Mouse (Mus musculus): Measurements from ENCODE around the gene Cdh9. TPM values are rescaled to one million over a fixed set of nuclear protein-coding genes. Genes with fewer than 3 reads are reported as not detected.

The Cdh9 gene
- total RNA-seq (2014; fragmentation: Nextera tagmentation) (not detected in 2 replicates), total RNA-seq (2017) (not detected in 2 replicates)

DNA sequence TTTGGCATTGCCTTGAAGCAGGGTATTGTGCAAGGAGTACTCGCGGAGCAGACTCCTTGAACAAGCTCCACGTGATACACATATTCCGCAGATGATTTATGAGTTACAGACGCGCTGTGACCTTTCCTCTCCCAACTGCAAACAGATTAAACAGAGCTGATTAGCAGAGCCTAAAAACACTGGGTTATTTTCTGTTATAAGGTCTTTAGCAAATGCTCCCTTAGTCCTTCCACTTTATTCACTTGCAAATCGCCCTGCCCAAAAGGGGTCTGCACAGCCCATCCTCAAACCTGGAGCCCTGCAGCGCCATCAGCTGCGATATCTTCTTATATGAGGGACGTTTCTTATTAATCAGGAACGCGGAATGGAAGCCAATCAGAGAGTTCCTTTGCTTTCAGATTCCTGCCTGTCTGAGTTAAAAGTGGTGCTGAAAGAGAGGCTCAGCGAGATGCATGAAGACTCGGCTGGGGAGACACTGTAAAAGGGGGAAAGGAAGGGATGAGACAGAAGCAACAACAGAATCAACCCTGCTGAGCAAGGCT, at the start of gene Cdh9:
TSS of gene Cdh9 (plus strand) at position 287 of the 542 bp plus-strand sequence.
- ATAC-seq (replicated peaks; ENCODE audit: poor library complexity, severe bottlenecking): no peak

DNA sequence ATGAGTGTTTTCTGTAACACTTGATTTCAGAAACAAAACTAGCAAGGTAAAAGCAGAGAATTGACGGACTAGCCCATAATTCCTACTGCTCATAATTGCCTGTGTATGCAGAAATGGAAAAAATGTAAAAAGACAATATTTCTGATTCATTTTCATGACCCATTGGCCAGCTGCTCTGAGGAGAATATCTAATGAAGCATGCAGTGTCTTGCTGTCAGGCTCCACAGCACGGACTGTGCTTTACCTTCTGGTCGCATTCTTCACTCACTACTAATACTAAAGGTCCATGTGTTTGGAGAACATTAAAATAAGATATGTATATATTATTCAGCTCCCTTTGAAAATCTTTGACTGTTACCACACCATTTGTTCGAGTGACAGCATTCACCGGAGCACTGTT, 49.5 kb upstream of the Cdh9 start:
- ATAC-seq (replicated peaks; ENCODE audit: poor library complexity, severe bottlenecking): no peak

DNA sequence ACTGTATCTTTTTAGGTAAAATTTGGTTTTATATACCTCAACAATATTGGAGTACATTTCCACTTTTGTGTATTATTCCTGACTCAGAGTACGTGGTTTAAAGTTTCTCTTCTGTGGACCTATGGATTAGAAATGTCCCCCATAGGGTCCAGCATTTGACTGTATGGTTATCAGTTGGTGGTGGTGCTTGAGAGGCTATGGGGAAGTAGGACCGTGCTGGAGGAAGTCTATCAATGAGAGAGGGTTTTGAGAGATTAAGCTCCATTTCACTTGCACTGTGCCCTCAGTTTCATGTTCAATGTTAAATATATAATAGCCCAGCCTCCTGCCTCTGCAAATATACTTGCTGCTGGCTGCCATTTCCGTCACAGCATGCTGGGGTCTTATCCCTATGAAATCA, 28.7 kb upstream of the Cdh9 start:
- no peak for ATAC-seq (replicated peaks; ENCODE audit: poor library complexity, severe bottlenecking)

DNA sequence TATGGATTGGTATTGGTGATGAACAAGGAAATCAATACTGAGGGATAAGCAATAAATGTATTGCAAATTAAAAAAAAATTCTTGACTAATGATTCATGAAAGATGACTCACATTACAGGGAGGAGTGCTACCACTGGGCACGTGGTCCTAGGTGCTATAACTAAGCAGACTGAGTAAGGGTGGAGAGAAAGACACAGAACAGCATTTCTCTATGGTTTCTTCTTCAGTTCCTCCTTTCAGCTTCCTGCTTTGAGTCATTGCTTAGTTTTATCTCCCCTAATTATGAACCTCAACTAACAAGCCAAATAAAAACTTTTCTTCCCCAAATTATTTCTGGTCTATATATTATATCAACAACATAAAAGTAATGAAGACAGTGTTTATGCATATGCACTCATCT, 26.2 kb upstream of the Cdh9 start:
- no peak for ATAC-seq (replicated peaks; ENCODE audit: poor library complexity, severe bottlenecking)

DNA sequence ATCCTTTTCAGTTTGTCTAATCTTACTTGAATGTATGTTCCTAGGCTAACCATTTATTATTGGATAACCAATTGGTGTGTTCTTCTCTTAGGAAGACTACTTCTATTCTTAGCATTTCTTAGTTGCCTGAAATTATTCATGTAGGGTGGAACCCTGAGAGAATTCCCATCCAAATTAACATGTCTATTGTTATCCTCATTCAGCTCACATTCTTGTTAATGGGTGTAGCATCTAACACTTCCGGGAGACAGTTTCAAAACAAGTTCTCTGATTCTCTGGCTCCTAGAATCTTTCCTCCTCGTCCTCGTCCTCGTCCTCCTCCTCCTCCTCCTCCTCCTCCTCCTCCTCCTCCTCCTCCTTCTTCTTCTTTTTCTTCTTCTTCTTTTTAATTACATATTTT, 10.5 kb downstream of the Cdh9 start:
- no peak for ATAC-seq (replicated peaks; ENCODE audit: poor library complexity, severe bottlenecking)

DNA sequence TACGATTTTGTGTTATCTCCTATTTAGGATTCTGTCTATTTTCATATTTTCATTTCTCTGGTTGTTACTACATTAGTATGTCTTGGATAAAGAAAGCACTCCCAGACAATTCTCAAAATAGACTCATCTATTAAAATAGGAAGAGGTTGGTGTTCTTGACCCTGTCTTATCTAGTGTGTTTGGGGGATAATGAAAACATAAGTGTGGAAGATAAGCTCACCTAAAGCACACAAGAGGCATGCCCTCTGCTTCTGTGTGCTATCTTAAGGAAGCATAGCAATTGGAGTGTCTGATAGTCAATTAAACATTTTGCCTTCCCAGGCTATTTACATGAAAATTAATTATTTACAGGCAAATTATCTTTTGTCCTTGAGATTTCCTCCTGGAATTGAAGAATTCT, 18.1 kb downstream of the Cdh9 start:
- ATAC-seq (replicated peaks; ENCODE audit: poor library complexity, severe bottlenecking): no peak

DNA sequence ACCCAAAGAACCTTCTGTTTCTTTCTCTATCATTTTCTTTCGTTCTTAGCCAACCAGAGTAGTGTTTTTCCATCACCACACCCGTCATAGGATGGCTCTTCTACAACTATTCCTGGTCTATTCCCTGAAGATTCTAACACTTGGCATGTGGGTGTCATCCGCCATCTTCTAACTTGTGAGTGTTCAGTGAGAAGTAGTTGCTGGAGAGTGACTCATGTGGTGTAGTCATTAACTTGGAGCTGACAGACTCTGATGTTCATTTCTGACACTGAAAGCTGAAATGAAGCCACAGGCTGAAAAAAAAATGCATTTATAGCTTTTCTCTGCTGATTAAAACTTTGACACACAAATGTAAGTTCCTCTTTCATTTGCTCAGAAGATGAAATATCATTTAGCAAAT, 34.7 kb downstream of the Cdh9 start:
- no peak for ATAC-seq (replicated peaks; ENCODE audit: poor library complexity, severe bottlenecking)

DNA sequence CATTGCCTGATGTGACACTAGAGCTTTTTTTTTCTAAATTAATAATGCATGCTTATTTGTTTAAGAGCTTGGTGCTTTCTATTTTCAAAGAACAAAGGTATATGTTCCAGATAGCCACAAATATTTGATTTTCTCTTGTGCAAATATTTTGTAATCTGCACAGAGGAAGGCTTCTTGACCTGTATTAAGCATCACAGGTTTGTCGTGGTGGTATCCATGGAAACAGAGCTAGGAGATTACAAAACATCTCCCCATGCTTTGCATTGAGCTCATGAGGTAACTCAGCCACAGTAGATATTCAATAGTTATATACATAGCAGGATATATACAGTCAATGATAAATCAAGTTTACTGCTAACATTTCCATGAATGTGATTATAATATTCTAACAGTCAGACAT, 56.0 kb downstream of the Cdh9 start:
- no peak for ATAC-seq (replicated peaks; ENCODE audit: poor library complexity, severe bottlenecking)

DNA sequence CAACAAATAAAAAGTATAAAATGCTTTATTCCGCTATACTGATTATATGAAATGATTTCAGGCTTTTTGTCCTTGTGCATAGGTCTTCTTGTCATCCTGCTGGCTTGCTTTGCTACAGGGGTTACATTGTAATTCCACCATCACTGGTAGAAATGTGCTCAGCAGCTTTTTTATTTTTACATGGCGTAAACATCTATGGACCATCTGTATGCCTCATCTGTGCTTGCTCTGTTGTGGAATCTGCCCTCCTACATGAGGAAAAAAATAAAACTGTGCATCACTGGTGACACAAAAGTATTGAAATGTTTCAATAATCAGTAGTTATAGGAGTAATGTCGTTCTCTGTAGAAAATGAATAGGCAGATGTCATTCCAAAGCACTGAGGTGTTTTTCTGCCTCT, 64.3 kb downstream of the Cdh9 start:
- no peak for ATAC-seq (replicated peaks; ENCODE audit: poor library complexity, severe bottlenecking)

DNA sequence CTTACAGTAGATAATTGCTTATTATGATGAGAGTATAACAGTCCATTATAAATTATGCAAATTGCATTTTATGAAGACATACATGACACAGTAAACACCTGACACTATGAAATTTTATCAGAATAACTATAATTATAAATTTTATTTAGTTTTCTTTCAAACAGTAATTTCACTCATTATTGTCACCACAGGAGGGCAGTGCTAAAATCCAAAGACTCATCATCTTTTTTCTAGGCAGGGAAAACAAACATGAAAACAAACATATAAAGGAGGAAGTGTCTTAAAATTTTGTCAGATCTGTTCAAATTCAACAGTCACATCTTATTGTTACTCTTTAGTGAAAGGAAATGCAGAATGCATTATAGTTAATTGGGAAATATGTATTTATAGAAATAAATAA, 72.7 kb downstream of the Cdh9 start:
- ATAC-seq (replicated peaks; ENCODE audit: poor library complexity, severe bottlenecking): no peak

DNA sequence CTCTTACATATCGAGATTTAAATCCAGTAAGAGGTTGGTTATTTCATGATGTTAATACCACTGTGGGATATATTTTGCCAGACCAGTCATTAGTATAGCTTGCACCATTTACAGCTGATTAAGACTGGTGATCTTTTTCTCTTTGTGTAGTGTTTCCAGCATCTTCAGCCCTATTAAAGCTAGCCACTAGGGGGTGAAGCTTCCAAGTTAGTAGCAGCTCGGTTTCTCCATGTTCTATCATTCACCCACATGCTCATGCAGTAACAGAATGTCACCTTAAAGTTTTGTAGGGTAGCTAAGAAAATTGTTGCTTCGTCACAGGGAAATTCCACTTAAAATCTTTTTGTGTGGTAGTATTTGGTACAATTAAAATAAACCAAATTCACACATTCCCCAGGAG, 82.2 kb downstream of the Cdh9 start:
- no peak for ATAC-seq (replicated peaks; ENCODE audit: poor library complexity, severe bottlenecking)

DNA sequence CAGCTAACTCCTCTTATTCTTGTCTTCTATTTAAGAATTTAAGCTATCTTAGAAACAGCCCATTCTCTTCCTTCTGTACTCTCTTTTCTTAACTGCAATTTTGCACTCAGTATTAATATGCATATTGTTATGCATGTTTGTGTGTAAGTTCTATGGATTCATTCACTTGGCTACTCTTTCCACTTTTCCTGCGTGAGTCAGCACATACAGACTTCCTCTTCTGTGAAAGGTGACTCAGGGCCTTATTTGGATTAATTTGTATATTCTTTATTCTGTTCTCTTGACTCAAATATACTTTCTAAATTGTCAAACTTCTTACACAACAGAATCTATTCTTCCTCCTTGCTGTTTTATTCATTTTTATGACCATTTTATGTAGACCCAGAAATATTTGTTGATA, 85.5 kb downstream of the Cdh9 start:
- no peak for ATAC-seq (replicated peaks; ENCODE audit: poor library complexity, severe bottlenecking)

DNA sequence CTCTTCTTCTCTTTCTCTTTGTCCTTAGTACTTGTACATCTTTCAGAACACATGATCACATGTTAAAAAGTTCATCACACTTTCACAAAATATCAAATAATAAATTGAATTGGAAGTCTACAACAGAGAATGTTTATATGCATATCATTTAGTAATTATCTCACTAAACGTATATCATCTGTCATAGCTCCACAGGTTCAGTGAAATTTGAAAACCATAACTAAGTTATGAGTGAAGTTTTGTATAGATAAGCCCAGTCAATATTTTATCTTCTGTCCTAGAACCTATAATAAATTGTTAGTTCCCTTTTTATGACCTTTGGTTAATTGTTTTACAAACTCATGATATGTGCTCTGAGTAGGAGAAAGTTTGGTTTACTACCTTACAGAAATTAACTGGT, 106.2 kb downstream of the Cdh9 start:
- no peak for ATAC-seq (replicated peaks; ENCODE audit: poor library complexity, severe bottlenecking)

DNA sequence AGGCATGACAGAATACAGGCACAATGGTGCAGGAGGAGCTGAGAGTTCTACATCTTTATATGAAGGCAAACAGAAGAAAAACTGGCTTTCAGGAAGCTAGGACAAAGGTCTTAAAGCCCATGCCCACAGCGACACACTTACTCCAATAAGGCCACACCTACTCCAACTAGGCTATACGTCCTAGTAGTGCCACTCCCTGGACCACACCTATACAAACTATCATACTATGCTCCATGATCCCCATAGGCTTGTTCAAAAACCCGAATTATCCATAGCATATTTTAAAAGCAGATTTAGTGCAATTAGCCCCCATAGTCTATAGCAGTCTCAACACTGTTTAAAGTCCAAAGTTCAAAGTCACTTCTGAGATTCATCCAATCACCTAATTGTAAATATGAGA, 154.0 kb downstream of the Cdh9 start:
- no peak for ATAC-seq (replicated peaks; ENCODE audit: poor library complexity, severe bottlenecking)

DNA sequence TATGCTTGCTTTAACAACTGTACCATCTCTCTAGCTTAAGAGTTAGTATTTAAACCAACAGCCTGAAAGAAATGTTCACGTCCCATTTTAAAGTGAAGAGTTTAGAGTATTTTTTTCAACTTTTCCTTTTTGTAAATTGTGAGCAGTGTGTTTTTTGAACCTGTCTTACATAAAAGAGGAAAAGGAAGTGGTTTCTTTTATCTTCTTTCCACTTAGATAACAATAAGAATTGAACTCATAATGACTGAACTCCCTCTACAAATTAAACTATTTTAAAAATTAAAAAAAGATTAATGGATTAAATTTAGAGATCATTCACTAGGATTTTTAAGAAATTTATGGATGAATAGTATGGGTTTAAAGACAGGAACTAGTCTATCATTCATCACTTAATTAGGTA, 168.1 kb downstream of the Cdh9 start:
- ATAC-seq (replicated peaks; ENCODE audit: poor library complexity, severe bottlenecking): no peak
